Mouse (Mus musculus): Measurements from ENCODE around the gene A230050P20Rik.

A230050P20Rik gene

GRCm38 (mm10) chr9:20895382-20895781 is 26.9 kb downstream of the A230050P20Rik start:
- no peak for DNase-seq (ENCODE audit: low read depth)

- DNase-seq (ENCODE audit: low read depth) = peak; percentile 34
Observed at GRCm38 (mm10) chr9:20897736-20898510, 29.5 kb downstream of the A230050P20Rik start.

GRCm38 (mm10) chr9:20898511-20899073 is 30.1 kb downstream of the A230050P20Rik start, which contains the start of gene Eif3g:
Gene Eif3g (minus strand): TSS chr9:20898623.
- DNase-seq (ENCODE audit: low read depth) = peak; percentile 92

GRCm38 (mm10) chr9:20901466-20902173 is 33.2 kb downstream of the A230050P20Rik start:
- peak; percentile 83 for DNase-seq (ENCODE audit: low read depth)

- peak; percentile 24 for DNase-seq (ENCODE audit: low read depth)
Observed at GRCm38 (mm10) chr9:20902174-20902491, 33.7 kb downstream of the A230050P20Rik start.

- no peak for DNase-seq (ENCODE audit: low read depth)
Observed at GRCm38 (mm10) chr9:20909948-20910347, 41.5 kb downstream of the A230050P20Rik start.

GRCm38 (mm10) chr9:20916160-20916559 is 47.7 kb downstream of the A230050P20Rik start:
- peak; percentile 74 for DNase-seq (ENCODE audit: low read depth)

GRCm38 (mm10) chr9:20923258-20923657 is 54.8 kb downstream of the A230050P20Rik start:
- no peak for DNase-seq (ENCODE audit: low read depth)
